Mouse (Mus musculus) lung, embryonic 15.5 days (tissue): ENCODE results near the gene Vapb. TPM values are rescaled to one million over a fixed set of nuclear protein-coding genes. Genes with fewer than 3 reads are reported as not detected.

Experiments
- ATAC-seq: fragments of 200-750 bp; cut with Nextera tagmentation; 2 replicates; pipeline ENCODE4 v1.8.0; 2017; ENCODE audit warnings: moderate number of reproducible peaks, borderline replicate concordance; ENCODE audit not compliant: low FRiP score, low TSS enrichment; ENCODE audit errors: extremely low read depth
- H3K27ac ChIP-seq: fragments of 300-500 bp; sonication (generic); 2 replicates; pipeline ENCODE4 v1.5.1; 2015; ENCODE audit warnings: moderate library complexity, mild to moderate bottlenecking, inconsistent platforms
- H3K27me3 ChIP-seq: fragments of 300-500 bp; sonication (generic); 2 replicates; pipeline ENCODE4 v1.6.1; 2015; ENCODE audit warnings: inconsistent platforms
- H3K36me3 ChIP-seq: fragments of 300-500 bp; sonication (generic); 2 replicates; pipeline ENCODE4 v1.6.1; 2015; ENCODE audit warnings: inconsistent platforms
- H3K4me1 ChIP-seq: fragments of 300-500 bp; sonication (generic); 2 replicates; pipeline ENCODE4 v1.6.1; 2015; ENCODE audit warnings: inconsistent platforms
- H3K4me2 ChIP-seq: fragments of 300-500 bp; sonication (generic); 2 replicates; pipeline ENCODE4 v1.6.1; 2015; ENCODE audit warnings: inconsistent platforms, mild to moderate bottlenecking, moderate library complexity
- H3K4me3 ChIP-seq: fragments of 300-500 bp; sonication (generic); 2 replicates; pipeline ENCODE4 v1.5.1; 2015; ENCODE audit warnings: mild to moderate bottlenecking, inconsistent platforms
- H3K9ac ChIP-seq: fragments of 300-500 bp; sonication (generic); 2 replicates; pipeline ENCODE4 v1.6.1; 2015; ENCODE audit warnings: inconsistent platforms
- H3K9me3 ChIP-seq: fragments of 300-500 bp; sonication (generic); 2 replicates; pipeline ENCODE4 v1.6.1; 2016; ENCODE audit warnings: inconsistent platforms
- WGBS: fragments of 180-500 bp; shearing (Covaris S2); methylation state at CpG from one replicate; pipeline ENCODE4 v1.1.7; 2015; 5-methylcytosine and 5-hydroxymethylcytosine counted together
- polyA plus RNA-seq: library from polyadenylated mRNA; unstranded; fragments of >200 nt; fragmentation: Nextera tagmentation; extraction: Ambion mirVana; gene quantifications from 2 replicates; pipeline ENCODE4 v1.2.1, GENCODE M21; 2015

Gene Vapb
- polyA plus RNA-seq, 1 experiment from 2014 or later, result 12.8 TPM

DNA sequence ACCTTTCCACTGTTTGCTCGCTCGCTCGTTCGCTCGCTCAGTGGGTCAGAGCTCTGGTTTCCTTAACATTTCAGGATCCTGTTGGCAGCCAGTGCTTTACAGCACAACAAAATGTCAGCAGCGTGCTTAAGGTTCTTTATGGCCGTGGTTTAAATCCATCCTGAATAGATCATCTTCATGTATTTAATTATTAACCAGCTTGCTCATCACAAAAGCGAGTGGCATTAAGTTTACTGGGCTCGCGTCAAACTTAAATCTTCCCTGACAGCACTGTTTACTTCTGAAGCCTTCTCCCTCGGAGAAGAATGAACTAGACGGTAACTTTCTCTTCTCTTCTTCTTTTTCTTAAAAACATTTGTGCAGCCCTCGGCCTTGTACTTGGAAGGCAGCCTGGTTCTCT, 4.8 kb downstream of the Vapb start:
- Histone ChIP-seq H3K36me3 (no peaks in the 10 kb centered on the region), H3K9ac (no peak overlapping the region), H3K4me2 (no peak overlapping the region), H3K27me3 (no peaks in the 10 kb centered on the region), H3K4me1 (peaks cover 19% of the 10 kb centered on the region), H3K9me3 (no peaks in the 10 kb centered on the region), H3K4me3 (no peak overlapping the region), H3K27ac (no peak overlapping the region)
- 56% methylated on average over 13 of the region's 13 CpGs for WGBS
- ATAC-seq, result no peak

DNA sequence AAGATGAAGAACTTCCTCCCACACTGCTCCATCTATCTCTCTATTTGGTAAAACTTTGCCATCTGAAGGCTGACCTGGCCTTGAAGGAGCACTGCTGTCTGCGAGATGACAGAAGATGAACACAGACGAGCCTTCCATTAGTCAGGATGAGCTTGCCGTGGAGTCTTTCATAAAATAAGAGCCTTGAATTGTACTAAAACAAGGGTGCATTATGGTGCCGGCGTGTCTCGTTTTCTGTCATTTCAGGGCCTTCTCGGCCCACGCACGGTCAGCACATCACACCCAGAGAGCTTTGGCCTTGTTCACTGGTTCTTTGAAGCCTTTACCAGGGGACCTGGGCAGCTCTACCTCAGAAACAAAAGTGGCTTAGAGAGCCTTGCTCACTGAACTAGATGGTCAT, 5.4 kb downstream of the Vapb start:
- H3K36me3 ChIP-seq, result no peaks in the 10 kb centered on the region
- no peak overlapping the region for H3K4me3 ChIP-seq
- H3K4me1 ChIP-seq, result peaks cover 19% of the 10 kb centered on the region
- no peak for ATAC-seq
- H3K9ac ChIP-seq, result no peak overlapping the region
- H3K27me3 ChIP-seq, result no peaks in the 10 kb centered on the region
- H3K27ac ChIP-seq, result peak overlapping the region; percentile 11; the same call in 1 of the 2 replicates
- H3K4me2 ChIP-seq, result no peak overlapping the region
- 82% methylated on average over 9 of the region's 9 CpGs for WGBS
- H3K9me3 ChIP-seq, result no peaks in the 10 kb centered on the region

DNA sequence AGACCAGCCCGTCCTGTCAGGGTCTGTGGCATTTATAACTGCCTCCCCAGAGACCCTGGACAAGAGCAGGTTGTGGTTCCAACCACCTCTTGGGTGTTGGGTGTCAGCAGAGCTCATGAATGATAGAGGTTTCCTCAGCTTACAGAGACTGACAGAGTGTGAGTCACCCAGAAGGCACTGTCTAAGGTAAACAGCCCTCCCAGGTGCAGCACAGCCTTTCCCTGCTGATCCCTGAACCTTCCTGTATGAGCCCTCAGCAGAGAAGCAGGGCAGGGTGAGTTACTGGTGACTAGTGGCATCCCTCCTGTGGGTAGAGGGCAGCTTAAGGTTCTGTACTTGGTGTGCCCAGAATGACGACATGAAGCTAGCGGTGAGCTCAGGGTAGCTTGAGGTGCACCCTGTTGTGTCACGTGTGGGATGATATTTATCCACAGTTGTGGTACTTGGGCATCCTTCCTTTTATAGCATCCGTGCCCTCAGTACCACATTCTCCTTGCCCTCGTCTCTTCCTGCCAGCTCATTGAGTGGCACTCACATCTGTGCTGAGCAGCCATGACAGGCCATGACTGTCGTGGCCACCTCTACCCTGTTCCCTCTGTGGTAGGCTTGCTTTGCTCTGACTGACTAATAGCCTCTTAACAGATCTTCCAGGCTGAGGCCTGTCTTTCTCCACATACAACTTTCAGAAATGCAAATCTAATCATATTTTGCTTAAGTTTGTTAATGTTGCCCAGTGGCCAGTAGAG, 6.9 kb downstream of the Vapb start:
- Histone ChIP-seq H3K9me3 (no peaks in the 10 kb centered on the region), H3K27ac (no peak overlapping the region), H3K27me3 (no peaks in the 10 kb centered on the region), H3K4me3 (no peak overlapping the region), H3K4me2 (no peak overlapping the region), H3K9ac (no peak overlapping the region), H3K36me3 (no peaks in the 10 kb centered on the region), H3K4me1 (peaks cover 11% of the 10 kb centered on the region; the same call in 1 of the 2 replicates)
- WGBS, result 81% methylated on average over 7 of the region's 7 CpGs
- ATAC-seq, result no peak

DNA sequence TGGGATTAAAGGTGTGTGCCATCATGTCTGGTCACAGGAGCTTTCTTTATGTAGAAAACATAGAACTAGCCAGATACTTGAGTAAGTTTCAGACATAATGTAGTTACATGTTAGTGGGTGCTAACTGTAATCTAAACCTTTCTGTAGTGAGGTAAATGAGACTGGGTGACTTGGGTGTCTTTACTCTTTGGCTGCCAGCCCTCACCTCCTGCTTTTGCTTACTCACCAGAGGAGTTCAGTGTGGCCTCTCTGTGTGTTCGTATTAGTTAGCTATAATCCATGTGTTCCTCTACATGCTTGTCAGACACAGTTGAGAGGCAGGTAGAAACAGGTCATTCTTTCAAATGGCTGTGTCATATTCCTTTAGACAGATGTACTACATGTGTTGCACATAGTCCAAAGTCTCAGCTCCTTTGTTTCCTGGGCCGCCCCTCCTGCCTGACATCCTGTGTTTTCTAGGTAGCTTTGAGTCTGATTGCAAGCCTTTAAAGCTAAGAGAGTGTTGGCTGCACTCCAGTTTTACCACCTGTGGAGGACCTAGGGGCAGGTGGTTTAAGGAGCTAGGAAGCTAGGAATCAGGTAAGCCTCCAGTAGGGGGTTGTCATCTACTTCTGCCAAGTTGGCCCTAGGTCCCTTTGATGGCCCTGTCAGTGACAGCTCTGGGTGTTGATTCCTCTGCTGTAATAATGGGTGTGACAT, 11.8 kb downstream of the Vapb start:
- H3K9me3 ChIP-seq, result no peaks in the 10 kb centered on the region
- H3K9ac ChIP-seq, result no peak overlapping the region
- H3K27ac ChIP-seq, result no peak overlapping the region
- ATAC-seq, result peak; percentile 14; the same call in 1 of the 2 replicates
- H3K4me2 ChIP-seq, result no peak overlapping the region
- H3K4me3 ChIP-seq, result no peak overlapping the region
- 0 out of 2 replicates have a peak, but pooled peaks cover 4% of the 10 kb centered on the region for H3K4me1 ChIP-seq
- 71% methylated on average over 2 of the region's 2 CpGs for WGBS
- H3K27me3 ChIP-seq, result no peaks in the 10 kb centered on the region
- H3K36me3 ChIP-seq, result no peaks in the 10 kb centered on the region

DNA sequence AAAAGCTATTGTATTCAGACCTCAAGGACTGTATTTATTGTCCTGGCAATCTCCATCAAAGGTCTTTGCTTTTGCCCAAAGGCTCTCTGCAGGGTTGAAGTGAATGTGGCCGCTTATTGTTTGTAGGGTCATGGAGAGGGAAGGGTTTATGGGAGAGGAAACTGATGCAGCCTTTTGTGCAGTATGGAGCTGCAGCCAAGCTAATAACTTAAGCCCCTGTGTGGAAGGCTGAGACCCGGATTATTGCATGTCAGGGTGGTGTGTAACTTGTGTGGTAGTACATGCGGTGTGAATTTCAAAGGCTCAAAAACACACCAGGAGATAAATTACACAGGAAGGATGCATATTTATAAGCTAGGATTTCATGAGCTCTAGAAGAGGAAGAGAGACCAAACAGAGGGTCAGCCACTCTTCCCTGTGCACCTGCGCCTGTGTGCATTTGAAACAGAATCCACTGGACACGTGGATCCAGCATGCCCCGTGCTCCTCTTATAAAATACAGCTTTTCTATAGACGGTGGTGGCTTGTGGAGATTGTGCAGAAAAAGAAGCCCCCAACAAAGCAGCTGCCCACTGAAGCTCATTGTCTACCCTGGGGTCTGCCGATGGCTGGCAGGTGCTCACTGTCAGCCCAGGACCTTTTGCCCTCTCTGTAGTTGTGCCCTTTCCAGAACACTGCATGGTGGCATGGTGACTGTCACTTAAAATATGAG, 18.3 kb downstream of the Vapb start:
- Histone ChIP-seq H3K4me2 (no peak overlapping the region), H3K27ac (no peak overlapping the region), H3K9ac (no peak overlapping the region), H3K27me3 (no peaks in the 10 kb centered on the region), H3K36me3 (no peaks in the 10 kb centered on the region), H3K4me1 (peaks cover 8% of the 10 kb centered on the region; the same call in 1 of the 2 replicates), H3K9me3 (no peaks in the 10 kb centered on the region), H3K4me3 (no peak overlapping the region)
- ATAC-seq, result no peak
- WGBS, result 75% methylated on average over 8 of the region's 8 CpGs

DNA sequence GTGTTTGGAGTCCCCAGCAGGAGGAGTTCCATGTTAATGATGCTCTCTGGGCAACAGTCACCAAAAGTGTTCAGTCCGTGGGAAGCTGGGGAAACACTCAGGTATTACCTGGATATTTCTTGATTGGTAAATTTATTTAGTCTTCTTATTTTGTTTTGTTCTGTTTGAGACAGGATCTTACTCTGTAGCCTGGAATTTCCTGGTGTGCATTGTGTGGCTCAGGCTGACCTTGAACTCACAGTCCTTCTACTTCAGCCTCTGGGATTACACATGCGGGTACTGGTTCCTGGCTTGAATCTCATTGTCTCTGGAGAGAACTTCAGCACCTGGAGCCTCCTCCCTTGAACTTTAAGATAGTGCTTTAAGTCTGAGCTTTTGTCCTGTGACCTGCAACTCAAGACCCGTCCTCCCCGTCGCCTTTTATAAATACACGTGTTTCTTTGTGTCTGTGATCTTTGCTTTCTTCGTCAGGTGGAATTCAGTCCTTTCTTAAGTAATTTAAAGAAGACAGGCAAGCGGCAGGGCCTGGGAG, 20.4 kb downstream of the Vapb start:
- H3K27ac ChIP-seq, result no peak overlapping the region
- H3K4me2 ChIP-seq, result no peak overlapping the region
- no peak for ATAC-seq
- no peaks in the 10 kb centered on the region for H3K36me3 ChIP-seq
- H3K27me3 ChIP-seq, result no peaks in the 10 kb centered on the region
- no peak overlapping the region for H3K4me3 ChIP-seq
- no peaks in the 10 kb centered on the region for H3K9me3 ChIP-seq
- peaks cover 8% of the 10 kb centered on the region; the same call in 1 of the 2 replicates for H3K4me1 ChIP-seq
- 78% methylated on average over 8 of the region's 8 CpGs for WGBS
- no peak overlapping the region for H3K9ac ChIP-seq

DNA sequence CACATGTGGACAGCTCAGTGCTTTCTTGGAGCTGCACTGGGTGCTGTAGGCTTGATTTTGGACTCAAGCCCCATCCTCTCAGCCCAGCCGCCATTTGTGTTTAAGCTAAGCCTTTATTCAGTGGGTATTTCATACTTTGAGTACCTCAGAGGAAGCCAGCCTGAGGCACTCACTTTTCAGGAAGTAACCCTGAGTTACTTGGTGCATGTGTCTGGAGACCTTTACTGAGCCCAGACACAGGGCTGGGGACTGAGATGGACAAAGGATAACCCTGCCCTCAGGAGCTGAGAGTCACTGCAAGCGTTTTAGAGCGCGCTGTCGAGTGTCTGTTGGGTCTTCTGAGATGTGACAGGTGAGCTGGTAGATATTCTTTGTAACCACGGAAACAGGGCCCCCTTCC, 23.3 kb downstream of the Vapb start:
- no peaks in the 10 kb centered on the region for H3K4me1 ChIP-seq
- no peaks in the 10 kb centered on the region for H3K9me3 ChIP-seq
- H3K4me2 ChIP-seq, result no peak overlapping the region
- 78% methylated on average over 6 of the region's 6 CpGs for WGBS
- no peak overlapping the region for H3K4me3 ChIP-seq
- no peak for ATAC-seq
- H3K27me3 ChIP-seq, result no peaks in the 10 kb centered on the region
- no peaks in the 10 kb centered on the region for H3K36me3 ChIP-seq
- no peak overlapping the region for H3K27ac ChIP-seq
- H3K9ac ChIP-seq, result no peak overlapping the region

DNA sequence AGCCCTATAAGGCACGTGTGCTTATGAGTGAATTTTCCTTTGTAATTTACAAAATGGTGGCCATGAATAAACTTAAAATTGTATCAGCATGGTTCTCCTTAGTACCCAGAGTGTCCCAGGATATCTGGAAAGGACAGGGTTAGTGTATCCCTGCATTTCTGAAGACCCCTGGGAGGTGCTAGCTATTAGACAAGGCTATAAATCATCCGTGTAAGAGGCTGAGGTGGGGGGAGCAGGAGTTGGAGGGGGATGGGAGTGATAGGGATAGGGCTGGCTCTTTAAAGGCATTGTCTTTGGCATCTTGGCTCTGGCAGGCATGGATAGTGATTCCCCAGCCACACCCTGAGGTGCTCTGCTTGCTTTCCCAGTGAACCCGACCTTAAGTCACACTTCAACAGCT, 27.3 kb downstream of the Vapb start:
- Histone ChIP-seq H3K36me3 (no peaks in the 10 kb centered on the region), H3K4me3 (no peak overlapping the region), H3K27ac (no peak overlapping the region), H3K4me1 (peaks cover 7% of the 10 kb centered on the region; the same call in 1 of the 2 replicates), H3K27me3 (no peaks in the 10 kb centered on the region), H3K9ac (no peak overlapping the region), H3K4me2 (no peak overlapping the region), H3K9me3 (no peaks in the 10 kb centered on the region)
- 31% methylated on average over 3 of the region's 3 CpGs for WGBS
- ATAC-seq, result no peak

DNA sequence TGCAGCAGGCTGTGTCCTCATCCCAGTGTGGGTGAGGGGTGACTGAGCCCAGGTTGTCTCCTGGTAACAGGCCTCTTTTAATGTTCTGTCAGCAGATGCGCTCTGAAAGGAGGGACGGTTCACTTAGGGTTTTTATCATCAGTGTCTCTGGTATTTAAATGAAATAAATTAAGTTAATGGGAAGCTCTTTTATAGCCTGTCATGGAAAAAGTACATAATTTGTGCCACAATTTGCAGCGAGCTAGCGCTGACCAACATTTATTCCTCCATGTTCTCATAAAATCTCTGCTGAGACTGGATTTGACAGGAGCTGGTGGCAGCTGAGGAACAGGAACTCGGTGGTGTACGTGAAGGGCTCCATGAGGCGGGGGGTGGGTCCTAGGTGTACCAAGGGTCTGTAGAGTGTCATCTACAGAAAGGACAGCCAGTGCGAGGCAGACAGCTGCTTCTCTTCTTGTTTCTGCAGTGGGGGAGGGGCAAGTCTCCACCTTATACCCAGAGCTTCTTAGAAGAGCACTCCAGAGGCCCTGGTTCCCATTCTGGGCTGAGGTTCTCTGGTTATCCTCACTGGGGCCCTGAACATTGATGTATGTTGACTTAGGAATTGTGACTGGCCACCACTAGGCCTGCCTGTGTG, 30.8 kb downstream of the Vapb start:
- Histone ChIP-seq H3K4me1 (peaks cover 7% of the 10 kb centered on the region; the same call in 1 of the 2 replicates), H3K9me3 (no peaks in the 10 kb centered on the region), H3K27me3 (no peaks in the 10 kb centered on the region), H3K4me3 (no peak overlapping the region), H3K36me3 (no peaks in the 10 kb centered on the region), H3K4me2 (no peak overlapping the region), H3K27ac (no peak overlapping the region), H3K9ac (no peak overlapping the region)
- 51% methylated on average over 8 of the region's 8 CpGs for WGBS
- no peak for ATAC-seq

DNA sequence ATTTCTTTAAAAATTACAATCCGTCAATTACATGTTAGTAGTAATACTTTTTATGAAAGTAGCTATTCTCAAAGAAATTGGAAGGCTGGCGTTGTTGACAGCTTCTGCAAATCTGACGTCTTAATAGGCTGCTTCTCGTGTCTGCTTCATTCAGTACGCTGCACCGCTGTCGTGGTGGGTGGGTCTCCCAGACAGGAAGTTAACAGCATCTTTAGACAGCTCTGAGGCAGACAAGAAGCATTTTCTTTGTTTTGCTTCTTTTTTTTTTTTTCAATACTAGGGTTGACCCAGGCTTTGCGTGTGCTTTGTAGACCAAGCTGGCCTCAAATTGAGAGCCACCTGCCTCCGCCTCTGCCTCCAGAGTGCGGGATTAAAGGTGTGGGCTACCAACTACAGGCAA, 31.9 kb downstream of the Vapb start:
- ATAC-seq, result no peak
- Histone ChIP-seq H3K36me3 (no peaks in the 10 kb centered on the region), H3K4me3 (no peak overlapping the region), H3K4me2 (no peak overlapping the region), H3K9me3 (no peaks in the 10 kb centered on the region), H3K4me1 (peaks cover 7% of the 10 kb centered on the region; the same call in 1 of the 2 replicates), H3K27ac (no peak overlapping the region), H3K27me3 (no peaks in the 10 kb centered on the region), H3K9ac (no peak overlapping the region)
- WGBS, result 61% methylated on average over 10 of the region's 10 CpGs

DNA sequence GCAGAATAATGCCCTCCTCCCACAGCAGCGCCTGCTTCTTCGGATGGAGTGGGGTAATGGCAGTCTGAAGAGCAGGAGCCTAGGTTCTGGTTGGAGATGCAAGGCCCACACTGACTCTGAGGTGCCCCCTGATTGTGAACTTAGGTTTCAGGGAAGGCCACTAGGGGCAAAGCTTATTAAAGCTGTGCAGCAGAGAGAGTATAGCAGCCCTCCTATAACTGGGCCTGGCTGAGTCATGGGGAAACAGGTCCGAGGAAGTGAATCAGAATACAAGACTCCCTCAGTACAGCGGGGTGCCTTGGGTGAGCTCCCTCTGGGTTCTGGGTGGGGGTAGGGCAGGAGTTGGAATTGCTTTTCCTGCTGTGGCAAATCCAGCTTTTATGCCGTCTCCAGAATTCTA, 33.3 kb downstream of the Vapb start:
- WGBS, result 81% methylated on average over 5 of the region's 5 CpGs
- H3K4me1 ChIP-seq, result peaks cover 7% of the 10 kb centered on the region; the same call in 1 of the 2 replicates
- no peak overlapping the region for H3K4me3 ChIP-seq
- H3K27me3 ChIP-seq, result no peaks in the 10 kb centered on the region
- no peak overlapping the region for H3K9ac ChIP-seq
- no peak overlapping the region for H3K27ac ChIP-seq
- no peaks in the 10 kb centered on the region for H3K36me3 ChIP-seq
- H3K9me3 ChIP-seq, result no peaks in the 10 kb centered on the region
- no peak overlapping the region for H3K4me2 ChIP-seq
- no peak for ATAC-seq
